Mouse (Mus musculus) T-helper 2 cell (primary cell): ENCODE measurements at regions not wholly inside any gene's neighbourhood (a gene's known extent, or its start where the extent isn't known, plus 50 kb on each side); places are given as distances from the start of the nearest gene placed in this dataset.

Experiments used
- in situ Hi-C: fragments of 300-600 bp; cut with MboI, MseI; formaldehyde crosslinking; loops from one replicate; pipeline ENCODE4 v1.15.1; 2025; ENCODE audit warnings: high pct_unique_total_duplicates

DNA sequence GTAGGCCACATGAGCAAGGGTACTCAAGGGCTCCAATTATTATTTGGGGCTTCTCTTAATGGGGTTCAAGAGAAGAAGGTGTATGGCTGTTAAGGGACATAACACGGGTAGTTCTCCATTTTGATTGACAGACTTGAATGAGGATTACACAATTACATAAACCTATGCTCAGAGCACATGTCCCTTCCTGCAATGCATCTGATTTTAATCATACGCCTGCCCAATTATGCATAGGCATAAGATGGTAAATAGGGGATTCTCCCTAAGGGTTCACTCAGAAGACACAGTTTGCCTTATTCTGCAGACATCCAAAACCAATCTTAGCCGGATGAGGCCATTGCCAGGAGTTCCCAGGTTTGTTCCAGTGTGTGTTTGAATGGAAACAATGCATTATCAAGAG is 97.9 kb upstream of the Zmiz1 start:
- in situ Hi-C loops: no loop called here

DNA sequence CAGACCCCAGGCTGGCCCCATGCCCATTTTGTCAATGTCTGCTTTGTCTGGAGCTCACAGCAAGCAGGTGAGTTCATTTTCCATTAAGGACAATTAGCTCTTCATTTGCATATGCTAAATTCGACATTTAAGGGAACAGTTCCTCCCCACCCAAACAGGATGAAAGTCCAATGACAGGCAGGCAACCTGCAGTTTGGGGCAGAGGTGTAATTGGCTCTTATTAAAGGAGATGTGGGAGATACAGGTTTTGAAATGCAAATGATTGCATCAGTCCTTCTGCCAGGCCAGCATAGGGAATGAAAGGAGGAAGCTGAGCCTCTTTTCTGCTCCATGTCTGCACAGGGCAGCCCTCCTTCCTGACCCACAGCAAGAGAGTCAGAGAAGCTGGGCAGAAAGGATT is 96.2 kb upstream of the Zmiz1 start:
- in situ Hi-C loops: no loop called here

DNA sequence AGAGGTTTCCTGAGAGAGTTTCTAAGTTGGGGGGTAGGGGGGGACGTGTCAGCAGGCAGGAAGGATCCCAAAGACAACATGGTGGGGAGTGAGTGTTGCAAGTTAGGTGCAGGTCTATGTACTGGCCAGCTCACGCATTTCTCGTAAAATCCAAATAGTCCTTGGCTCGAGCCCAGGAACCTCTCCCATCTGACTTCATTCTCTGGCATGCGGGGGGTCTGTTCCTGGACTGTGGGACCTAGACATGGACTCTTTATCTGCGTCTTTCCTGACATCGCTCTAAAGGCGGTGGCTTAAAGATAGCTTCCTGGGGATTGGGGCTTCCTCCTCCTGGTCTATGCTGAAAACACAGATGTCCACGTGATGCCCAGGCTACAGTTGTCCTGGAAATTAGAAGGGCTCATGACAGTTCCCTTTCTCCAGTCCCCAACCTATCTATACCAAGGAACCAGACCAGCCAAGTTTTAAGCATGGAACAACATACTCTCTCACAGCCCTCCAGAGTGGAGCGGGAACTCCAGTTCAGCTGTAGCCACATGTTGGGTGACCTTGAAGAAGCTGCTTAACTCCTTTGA is 93.7 kb upstream of the Zmiz1 start:
- in situ Hi-C loops: no loop called here

DNA sequence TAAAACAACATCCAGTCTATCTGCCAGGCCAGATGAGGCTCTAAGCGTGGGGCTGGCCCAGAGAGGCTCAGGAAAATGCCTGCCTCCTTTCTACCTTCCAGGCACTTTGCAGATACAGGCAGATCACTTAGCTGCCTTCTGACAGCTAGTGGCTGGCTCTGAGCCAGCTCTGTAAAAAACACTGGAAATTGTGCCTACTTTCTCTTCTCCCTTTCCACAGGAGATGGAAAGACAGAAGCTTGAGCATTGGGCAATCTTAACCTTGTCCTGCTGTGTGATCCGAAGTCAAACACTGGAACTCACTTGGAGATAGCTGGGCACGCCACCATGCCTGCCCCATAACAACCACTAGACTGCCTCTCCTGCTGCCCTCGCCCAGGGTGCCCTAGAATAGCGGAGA is 93.0 kb upstream of the Zmiz1 start:
- in situ Hi-C loops: no loop called here

DNA sequence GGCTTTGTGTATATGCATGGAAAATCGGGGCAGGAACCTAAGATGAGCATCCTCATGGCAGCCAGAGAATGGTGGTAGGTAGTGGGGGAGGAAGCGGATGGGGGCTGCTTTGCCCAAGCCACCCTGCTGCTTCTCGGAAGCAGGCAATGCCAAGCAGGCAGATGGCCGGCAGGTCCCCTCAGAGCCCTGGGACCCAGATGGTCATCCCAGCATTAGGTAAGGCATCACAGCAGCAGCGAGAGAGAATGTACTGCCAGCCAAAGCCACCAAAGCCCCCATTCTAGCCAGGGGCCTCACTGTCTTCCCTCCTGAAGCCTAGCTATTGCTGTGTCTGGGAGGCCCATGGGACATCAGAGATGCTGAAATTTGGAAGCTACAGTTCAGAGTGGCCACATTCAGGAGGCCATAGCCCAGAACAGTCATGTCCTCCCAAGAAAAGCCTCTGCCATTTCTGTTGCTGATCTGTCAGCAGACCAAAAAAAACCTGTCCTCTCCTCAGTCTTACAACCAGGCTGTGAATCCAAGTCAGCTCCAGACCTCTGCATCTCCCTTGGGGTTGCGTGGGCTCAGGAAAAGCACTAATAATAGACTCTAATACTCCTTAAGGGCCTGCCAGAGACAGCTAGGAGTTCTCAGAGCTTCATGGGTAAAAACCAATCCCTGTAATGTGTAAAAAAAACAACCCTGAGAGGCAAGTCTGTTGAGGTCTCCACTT is 88.5 kb upstream of the Zmiz1 start:
- in situ Hi-C loops: loop anchor here (10.0 kb wide), 1 partner anchor 1424 kb away; no protein-coding TSS in a partner anchor

DNA sequence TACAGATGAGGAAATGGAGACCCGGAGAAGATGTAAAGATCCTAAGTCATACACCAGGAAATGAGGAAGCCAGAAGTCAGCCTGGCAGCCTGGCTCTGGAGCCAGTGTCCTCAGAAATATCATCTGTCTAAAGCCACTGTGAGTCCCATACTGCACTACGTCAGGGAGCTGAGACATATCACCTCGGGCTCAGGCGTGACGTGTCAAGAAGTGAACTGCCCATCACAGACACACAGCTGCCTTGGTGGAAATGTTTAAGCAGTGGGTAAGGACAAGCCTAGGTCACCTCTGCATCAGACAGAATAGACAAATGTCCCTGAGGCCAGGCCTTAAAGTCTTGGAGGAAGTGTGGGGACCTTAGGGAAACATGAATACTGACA is 88.0 kb upstream of the Zmiz1 start:
- in situ Hi-C loops: loop anchor here (10.0 kb wide), 1 partner anchor 1424 kb away; no protein-coding TSS in a partner anchor

DNA sequence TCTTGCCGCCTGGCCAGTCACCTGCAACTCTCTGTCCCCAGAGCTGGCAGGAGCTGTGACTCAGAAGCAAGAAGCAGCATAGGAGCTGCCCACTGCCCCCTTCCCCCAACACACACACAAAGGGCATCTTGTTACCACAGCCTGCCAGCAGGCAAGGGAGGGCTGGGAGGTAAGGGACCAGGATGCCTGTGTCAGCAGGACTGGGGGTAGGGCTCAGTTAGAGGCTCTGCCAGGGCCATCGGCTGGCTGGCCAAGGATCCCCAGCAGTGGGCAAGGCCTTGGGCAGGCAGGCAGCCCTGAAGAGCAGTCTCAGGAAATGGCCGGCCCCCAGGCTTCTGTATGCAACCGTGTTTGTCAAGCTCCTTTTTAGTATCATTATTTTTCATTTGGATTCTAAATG is 87.3 kb upstream of the Zmiz1 start:
- in situ Hi-C loops: loop anchor here (10.0 kb wide), 1 partner anchor 1423 kb away; no protein-coding TSS in a partner anchor

DNA sequence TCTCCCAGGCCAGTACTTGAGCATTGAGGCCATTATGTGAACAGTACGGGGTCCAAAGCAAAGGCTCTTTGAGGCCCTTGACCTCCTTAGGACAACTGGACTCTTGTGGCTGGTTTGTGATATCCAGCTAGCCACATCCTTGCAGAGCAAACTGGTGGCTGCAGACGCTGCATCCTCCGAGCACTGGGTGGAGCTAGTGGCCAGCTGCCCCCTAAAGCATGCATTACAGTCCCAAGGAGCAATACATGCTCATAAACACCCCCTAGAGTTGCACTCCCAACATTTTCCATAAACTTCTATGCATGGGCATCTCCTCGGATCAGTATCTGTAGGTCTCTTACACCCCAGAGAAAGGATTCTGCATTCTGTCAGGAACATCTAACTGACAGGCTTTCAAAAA is 86.4 kb upstream of the Zmiz1 start:
- in situ Hi-C loops: loop anchor here (10.0 kb wide), 1 partner anchor 1422 kb away; no protein-coding TSS in a partner anchor

DNA sequence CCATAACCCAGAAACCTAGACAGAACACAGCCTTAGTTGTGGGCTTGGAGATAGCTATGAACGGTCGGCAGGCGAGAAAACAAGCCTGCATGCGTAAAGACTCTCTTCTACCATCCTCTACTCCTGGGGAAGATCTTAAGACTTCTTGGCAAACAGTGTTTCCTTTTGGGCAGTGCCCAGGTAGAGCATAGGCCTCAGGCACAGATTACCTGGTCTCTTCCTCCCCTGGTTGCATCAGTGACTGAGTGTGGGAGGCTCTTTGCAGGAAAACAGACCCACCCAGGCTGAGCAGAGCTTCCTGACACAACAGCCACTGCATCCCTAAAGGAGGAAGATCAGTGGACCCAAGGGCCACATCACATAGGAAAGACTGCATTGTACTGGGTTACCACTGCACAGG is 85.8 kb upstream of the Zmiz1 start:
- in situ Hi-C loops: loop anchor here (10.0 kb wide), 1 partner anchor 1422 kb away; no protein-coding TSS in a partner anchor

DNA sequence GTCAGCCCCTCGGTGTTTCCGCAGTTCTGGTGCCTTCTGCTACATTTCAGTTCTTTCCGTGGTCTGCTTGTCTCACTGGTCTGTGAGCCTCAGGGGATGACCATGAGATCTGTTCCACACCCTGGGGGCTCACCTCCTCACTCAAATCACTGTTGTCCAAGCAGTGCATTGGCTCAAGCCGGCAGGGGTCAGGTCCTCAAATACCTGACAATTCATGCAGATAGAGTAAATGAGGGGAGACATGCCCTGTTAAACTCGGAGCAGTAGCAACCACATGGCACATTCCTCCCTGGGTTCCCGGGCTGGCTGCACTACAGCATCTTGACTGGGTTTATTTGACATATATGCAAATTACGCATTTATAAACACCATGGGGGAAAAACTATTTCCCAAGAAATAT is 84.0 kb upstream of the Zmiz1 start:
- in situ Hi-C loops: loop anchor here (10.0 kb wide), 1 partner anchor 1420 kb away; no protein-coding TSS in a partner anchor

DNA sequence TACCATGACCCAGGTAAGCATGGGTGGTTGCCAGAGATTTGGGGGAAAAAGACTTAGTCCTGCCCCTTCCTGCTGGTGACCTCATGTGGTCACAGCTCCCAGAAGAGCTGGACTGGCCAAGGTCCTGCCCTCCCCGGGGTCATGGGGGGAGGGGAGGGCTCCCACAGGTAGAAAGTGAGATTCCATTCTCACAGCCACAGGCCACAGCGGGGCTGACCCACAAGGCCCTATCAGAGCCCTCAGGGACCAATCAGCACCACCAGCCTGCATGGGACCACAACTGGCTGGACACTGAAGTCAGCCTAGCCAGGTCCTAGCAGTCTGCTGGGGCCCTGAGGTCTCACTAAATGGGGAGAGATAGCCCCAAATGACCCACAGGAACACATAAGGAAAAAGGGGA is 81.9 kb upstream of the Zmiz1 start:
- in situ Hi-C loops: loop anchor here (10.0 kb wide), 1 partner anchor 1418 kb away; no protein-coding TSS in a partner anchor

DNA sequence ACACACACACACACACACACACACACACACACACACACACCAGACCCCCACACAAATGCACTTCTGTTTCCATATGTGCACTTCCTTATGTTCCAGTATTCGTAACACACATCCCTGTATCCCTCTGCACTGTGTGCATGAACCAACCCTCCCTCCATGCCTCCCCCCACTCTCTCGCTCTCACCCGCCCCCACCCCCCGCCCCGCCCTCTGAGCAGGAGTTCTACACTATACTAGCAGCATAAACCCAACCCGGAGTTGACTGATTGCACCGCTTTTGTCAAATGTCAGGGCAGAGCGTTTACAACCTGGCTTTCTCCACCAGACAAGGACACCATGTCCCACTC is 81.5 kb upstream of the Zmiz1 start:
- in situ Hi-C loops: loop anchor here (10.0 kb wide), 1 partner anchor 1417 kb away; no protein-coding TSS in a partner anchor

DNA sequence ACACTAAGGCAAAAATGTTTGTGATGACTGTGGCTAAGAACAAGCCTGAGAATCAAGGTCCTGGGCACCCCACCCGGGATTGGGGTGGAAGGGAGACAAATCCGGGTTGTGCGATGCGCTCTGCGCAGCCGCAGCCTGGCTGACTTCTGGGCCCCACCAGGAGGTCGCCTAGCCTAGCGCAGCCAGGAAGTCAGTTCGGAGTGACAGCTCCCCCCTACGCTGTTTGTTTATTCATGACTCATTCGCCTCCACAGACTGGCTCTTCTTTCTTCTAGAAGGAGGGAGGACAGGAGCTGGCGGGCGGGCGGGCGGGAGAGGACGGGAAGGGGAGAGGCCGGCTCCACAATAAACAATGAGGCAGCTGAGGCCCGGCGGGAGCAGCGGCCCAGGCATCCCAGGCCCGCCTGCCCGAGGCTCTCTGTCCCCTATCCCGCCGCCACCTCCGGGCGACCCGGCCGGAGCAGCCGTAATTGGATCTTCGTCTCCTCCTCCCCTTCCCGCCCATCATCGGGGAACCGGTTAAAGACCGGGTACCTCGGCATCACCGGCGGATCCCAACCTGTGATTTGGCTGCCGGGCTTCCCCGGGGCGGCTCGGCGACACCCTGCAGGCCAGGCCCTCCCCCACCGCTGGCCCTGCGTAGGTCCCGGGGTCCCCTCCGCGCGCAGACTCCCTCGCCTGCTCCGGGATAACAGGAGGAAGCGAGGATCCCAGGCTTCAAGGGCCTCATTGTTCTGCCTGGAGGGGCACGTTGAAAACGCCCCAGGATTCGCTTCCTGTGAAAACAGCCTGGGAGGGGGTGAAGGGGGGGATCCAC is 80.9 kb upstream of the Zmiz1 start:
- in situ Hi-C loops: loop anchor here (10.0 kb wide), 1 partner anchor 1417 kb away; no protein-coding TSS in a partner anchor

DNA sequence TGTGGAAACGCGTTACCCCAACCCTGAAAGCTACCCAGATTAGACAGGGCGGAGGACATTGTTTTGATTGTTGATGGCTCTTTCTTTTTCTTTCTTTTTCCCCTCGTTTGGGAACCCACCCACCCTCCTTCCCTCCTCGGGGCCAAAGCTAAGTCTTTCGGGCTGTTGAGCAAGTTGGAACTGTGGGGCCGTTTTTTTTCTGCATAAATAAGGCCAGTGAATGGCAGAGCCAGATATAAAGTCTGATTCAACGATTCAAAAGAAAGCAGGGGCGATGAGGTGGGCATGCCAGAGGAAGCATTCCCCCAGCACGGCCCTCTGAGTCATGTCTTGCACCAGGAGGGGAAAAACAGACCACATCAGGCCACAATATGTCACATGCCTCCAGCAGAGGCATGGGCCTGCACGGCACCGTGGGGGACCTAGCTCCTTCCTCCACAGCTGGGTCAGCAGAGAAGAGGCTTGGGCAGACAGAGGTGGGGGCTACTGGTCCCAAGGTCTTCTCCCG is 80.2 kb upstream of the Zmiz1 start:
- in situ Hi-C loops: loop anchor here (10.0 kb wide), 1 partner anchor 1416 kb away; no protein-coding TSS in a partner anchor

DNA sequence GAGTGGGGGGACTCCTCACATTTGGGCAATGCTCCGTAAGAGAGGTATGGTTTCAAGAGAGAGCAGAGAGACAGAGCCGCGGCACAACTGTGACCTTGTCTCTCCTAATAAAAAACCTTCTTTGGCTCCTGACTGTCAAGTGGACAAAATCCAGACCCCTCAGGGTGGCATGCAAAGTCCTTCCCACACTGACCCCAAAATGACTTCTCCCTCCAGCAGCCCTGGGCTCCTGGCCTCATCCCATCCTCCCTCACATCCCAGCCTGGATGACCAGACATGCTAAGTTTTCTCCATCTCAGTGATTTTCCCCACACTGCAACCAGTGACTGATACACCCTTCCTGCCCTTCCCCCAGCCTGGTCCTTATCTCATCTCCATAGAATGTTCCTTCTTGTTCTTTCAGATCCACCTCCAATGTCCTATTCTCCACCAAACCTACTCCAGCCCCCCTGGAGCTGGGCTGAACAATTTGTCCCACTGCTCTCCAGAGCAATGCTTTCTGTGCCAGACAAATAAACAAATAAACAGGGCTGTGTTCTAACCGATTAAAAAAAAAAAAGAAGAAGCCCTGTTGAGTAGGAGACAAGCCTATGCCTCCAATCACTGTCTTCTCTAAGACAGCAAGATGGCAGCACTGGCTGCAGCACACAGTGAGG is 75.7 kb upstream of the Zmiz1 start:
- in situ Hi-C loops: no loop called here

DNA sequence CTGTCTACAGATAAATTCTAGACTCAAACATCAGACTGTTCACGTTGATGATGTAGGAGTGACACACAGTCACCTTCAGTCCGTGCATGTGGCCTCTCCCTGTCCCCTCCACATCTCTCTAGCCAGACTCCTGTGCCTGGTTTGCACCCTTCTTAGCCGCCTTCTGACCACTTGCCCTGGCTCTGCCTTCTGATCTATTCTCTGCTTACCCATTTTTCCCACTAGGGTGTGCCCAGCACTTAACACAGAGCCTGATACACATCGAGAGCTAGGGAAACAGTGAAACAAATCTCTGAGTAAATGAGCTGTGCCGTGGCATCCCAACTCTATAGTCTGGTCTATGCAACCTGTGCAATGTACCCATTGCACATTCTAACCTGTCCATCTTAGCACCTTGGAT is 73.3 kb upstream of the Zmiz1 start:
- in situ Hi-C loops: no loop called here

DNA sequence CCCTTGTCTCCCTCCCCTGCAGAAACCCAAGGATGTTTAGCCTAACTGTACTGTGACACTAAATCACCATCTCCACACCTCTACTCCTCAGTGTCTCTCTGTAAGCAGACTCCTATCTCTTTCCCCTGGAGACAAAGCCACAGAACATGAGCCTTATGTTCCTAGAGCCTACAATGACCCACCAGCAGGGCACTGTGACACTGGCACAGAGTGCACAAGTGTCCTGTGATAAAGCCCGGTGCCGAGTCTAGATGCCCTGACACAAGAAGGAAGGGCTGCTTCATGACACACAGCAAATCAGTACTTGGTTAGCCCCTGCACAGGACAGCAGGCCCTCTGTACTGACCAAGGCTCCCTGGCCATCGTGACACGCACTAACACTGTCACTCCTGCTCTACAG is 71.2 kb upstream of the Zmiz1 start:
- in situ Hi-C loops: no loop called here

DNA sequence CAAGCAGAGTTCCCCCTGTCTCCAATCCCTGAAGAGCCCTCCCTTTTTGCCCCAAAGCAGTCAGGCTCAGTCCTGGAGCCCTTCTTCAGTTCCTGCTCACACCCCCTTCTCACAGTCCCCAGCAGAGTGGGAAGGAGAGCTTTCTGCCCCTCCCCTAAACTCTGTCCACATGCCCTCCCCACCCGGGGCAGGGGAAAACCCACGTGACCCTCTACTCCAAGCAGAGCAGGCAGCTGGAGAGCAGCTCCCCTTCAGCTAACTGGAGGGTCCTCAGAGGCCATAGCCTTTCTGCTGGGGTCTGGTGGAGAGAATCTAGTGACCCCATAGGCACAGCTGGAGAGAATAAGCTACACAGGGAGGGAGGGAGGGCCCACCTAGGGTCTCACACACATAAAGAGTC is 69.7 kb upstream of the Zmiz1 start:
- in situ Hi-C loops: no loop called here

DNA sequence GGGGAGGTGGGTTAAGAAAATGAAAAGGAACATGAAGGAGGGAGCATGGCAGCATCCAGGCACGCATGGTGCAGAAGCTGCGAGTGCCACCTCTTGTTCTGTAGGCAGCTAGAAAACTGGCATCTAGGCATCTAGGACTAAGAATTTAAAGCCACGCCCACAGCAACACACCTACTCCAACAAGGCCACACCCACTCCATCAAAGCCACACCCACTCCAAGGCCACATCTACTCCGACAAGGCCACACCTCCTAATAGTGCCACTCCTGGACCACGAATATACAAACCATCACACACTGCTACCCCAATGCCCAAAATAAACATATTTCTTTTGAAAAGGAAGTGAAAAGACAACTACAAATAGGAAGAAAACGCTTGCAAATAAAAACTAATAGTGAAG is 66.6 kb upstream of the Zmiz1 start:
- in situ Hi-C loops: no loop called here

DNA sequence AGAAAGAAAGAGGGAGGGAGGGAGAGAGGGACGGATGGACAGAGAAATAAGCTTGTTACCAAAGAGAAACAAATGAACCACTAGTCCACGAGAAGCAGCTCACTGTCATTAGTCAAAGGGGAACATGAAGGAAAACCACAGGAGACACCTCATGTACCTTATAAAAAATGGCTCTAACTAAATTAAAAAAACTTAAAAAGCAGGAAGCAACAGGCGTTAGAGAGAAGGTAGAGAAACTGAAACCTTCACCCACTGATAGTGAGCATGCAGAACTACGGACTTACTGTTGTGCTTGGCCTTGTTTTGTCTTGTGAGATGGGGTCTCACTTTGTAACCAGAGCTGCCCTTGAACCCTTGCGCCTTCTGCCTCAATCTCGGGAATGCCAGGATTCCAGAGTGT is 66.0 kb upstream of the Zmiz1 start:
- in situ Hi-C loops: no loop called here

DNA sequence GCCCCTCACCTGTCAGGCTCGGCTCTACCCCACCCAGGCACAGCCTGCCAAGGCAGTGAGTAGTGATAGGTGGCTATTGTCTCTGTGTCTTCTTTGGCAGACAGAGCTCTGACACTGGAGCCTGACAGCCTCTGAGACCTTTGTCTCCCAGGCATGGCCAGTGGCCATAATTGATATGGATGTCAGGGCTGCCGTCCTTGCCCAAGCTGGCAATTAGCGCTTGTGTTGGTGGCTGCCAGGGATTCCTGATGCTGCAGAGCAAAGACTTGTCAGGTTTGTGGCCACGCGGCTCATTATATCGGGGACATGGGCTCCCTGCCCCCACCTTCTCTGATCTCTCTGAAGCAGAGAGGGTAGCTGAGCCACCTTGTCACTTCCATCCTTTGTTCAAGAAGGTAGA is 64.1 kb upstream of the Zmiz1 start:
- in situ Hi-C loops: no loop called here
